Mouse (Mus musculus): ENCODE measurements around the gene Cxcl5.
"Not testable (repeated sequence)": the region's sequence is repeated elsewhere in the genome, so short reads cannot be mapped to it uniquely, and the experiment has no call there.

Gene Cxcl5

GRCm38 (mm10) chr5:90785659-90786588, 26.8 kb downstream of the Cxcl5 start, which contains the start of gene Cxcl3:
Gene Cxcl3, plus strand, starts transcription at chr5:90786103.
- DNase-seq (ENCODE audit: low read depth, low spot score), result peak; percentile 17

GRCm38 (mm10) chr5:90788114-90788513, 29.0 kb downstream of the Cxcl5 start:
- no peak for DNase-seq (ENCODE audit: low read depth, low spot score)

- DNase-seq (ENCODE audit: low read depth, low spot score), result no peak
These were observed 30.3 kb downstream of the Cxcl5 start for GRCm38 (mm10) chr5:90789306-90790073.

GRCm38 (mm10) chr5:90790074-90790502, 30.9 kb downstream of the Cxcl5 start:
- DNase-seq (ENCODE audit: low read depth, low spot score), result no peak

- DNase-seq (ENCODE audit: low read depth, low spot score), result no peak
These were observed 35.0 kb downstream of the Cxcl5 start, which contains the start of gene Cxcl15 for GRCm38 (mm10) chr5:90794195-90794625. Gene Cxcl15, plus strand, starts transcription at chr5:90794534.

- DNase-seq (ENCODE audit: low read depth, low spot score), result not testable (repeated sequence)
These were observed 36.2 kb downstream of the Cxcl5 start for GRCm38 (mm10) chr5:90795392-90795791.

- no peak for DNase-seq (ENCODE audit: low read depth, low spot score)
These were observed 45.4 kb downstream of the Cxcl5 start for GRCm38 (mm10) chr5:90804574-90804973.

GRCm38 (mm10) chr5:90806050-90806449, 46.9 kb downstream of the Cxcl5 start:
- DNase-seq (ENCODE audit: low read depth, low spot score), result peak; percentile 1

- no peak for DNase-seq (ENCODE audit: low read depth, low spot score)
These were observed 48.2 kb downstream of the Cxcl5 start for GRCm38 (mm10) chr5:90807176-90807950.
